Comparison of ENCODE assay signal across 18 mouse cellular contexts in genomic region chr12:85682328-85682727, GRCm38 (mm10). TPM values are rescaled to one million over a fixed set of nuclear protein-coding genes. Genes with fewer than 3 reads are reported as not detected.
DNase-seq lines count a peak whose midpoint lies in the region; ATAC-seq and TF ChIP-seq lines count a peak whose summit lies in the region.
"Had no signal": no experiment of that assay in that cellular context is flagged by ENCODE, and none has a peak within 500 bp of the region (broad histone marks: within the 10 kb centered on the region; RNA-seq: fewer than 3 reads in every experiment).

No protein-coding gene starts in this region.

- H3K4me2 ChIP-seq in intestine, postnatal 0 days (replicated peaks; ENCODE audit: low read depth), result no peak overlapping the region
- no peak overlapping the region for H3K4me2 ChIP-seq in intestine, embryonic 16.5 days (ENCODE audit: low read depth, low read length)
- H3K4me2 ChIP-seq in midbrain, postnatal 0 days (ENCODE audit: low read depth, low read length, poor library complexity, severe bottlenecking), result no peak overlapping the region
- H3K4me2 ChIP-seq in midbrain, embryonic 16.5 days (ENCODE audit: low read length), result no peak overlapping the region
- H3K4me2 ChIP-seq: embryonic facial prominence, embryonic 15.5 days; heart, embryonic 13.5 days; neural tube, embryonic 12.5 days had no signal

- WGBS in intestine, postnatal 0 days, result 35% methylated on average over 2 of the region's 2 CpGs
- WGBS in intestine, embryonic 16.5 days, result 53% methylated on average over 2 of the region's 2 CpGs
- 49% methylated on average over 2 of the region's 2 CpGs for WGBS in midbrain, postnatal 0 days
- WGBS in midbrain, embryonic 16.5 days, result 49% methylated on average over 2 of the region's 2 CpGs
- WGBS in limb, embryonic 10.5 days, result 34% methylated on average over 2 of the region's 2 CpGs

- H3K36me3 ChIP-seq in intestine, postnatal 0 days (ENCODE audit: control insufficient read depth, insufficient read depth), result no peaks in the 10 kb centered on the region
- H3K36me3 ChIP-seq in intestine, embryonic 16.5 days (ENCODE audit: control insufficient read depth, insufficient read depth, low read length), result no peaks in the 10 kb centered on the region
- H3K36me3 ChIP-seq in midbrain, postnatal 0 days (ENCODE audit: insufficient read depth, low read length), result no peaks in the 10 kb centered on the region
- H3K36me3 ChIP-seq in midbrain, embryonic 16.5 days (ENCODE audit: control insufficient read depth, insufficient read depth, low read length), result no peaks in the 10 kb centered on the region
- no peaks in the 10 kb centered on the region for H3K36me3 ChIP-seq in limb, embryonic 10.5 days
- H3K36me3 ChIP-seq: embryonic facial prominence, embryonic 15.5 days; heart, embryonic 13.5 days; neural tube, embryonic 12.5 days had no signal

- DNase-seq in midbrain, postnatal 0 days (ENCODE audit: low spot score), result no peak
- peak; percentile 27 for DNase-seq in T-cell, adult 2 months (ENCODE audit: low spot score)
- no peak for DNase-seq in left cerebral cortex, adult 18-20 months (ENCODE audit: low spot score in 2 of 2)
- DNase-seq in limb, embryonic 10.5 days (ENCODE audit: low spot score), result no peak
- DNase-seq: adrenal gland, adult 2 months; cerebellum, adult 2 months; layer of hippocampus, adult 9-11 months; midbrain, embryonic 14.5 days; right cerebral cortex, postnatal 25 days had no signal

- H3K9ac ChIP-seq in intestine, postnatal 0 days (ENCODE audit: low read depth, low read length), result no peak overlapping the region
- no peak overlapping the region for H3K9ac ChIP-seq in intestine, embryonic 16.5 days (ENCODE audit: low read depth, low read length)
- no peak overlapping the region for H3K9ac ChIP-seq in midbrain, postnatal 0 days (replicated peaks; ENCODE audit: low read length, poor library complexity, severe bottlenecking)
- H3K9ac ChIP-seq in midbrain, embryonic 16.5 days (ENCODE audit: low read depth, low read length), result no peak overlapping the region
- H3K9ac ChIP-seq: embryonic facial prominence, embryonic 15.5 days; heart, embryonic 13.5 days; neural tube, embryonic 12.5 days had no signal

- no peaks in the 10 kb centered on the region for H3K9me3 ChIP-seq in intestine, postnatal 0 days (ENCODE audit: control insufficient read depth)
- no peaks in the 10 kb centered on the region for H3K9me3 ChIP-seq in intestine, embryonic 16.5 days (ENCODE audit: control insufficient read depth, low read length)
- no peaks in the 10 kb centered on the region for H3K9me3 ChIP-seq in midbrain, postnatal 0 days (ENCODE audit: low read length)
- no peaks in the 10 kb centered on the region for H3K9me3 ChIP-seq in midbrain, embryonic 16.5 days (replicated peaks; ENCODE audit: control insufficient read depth, low read length, poor library complexity, severe bottlenecking)
- no peaks in the 10 kb centered on the region for H3K9me3 ChIP-seq in limb, embryonic 10.5 days (replicated peaks)
- H3K9me3 ChIP-seq: embryonic facial prominence, embryonic 15.5 days; heart, embryonic 13.5 days; neural tube, embryonic 12.5 days had no signal

- no peaks in the 10 kb centered on the region for H3K4me1 ChIP-seq in intestine, postnatal 0 days (replicated peaks; ENCODE audit: control insufficient read depth, insufficient read depth, low read length)
- no peaks in the 10 kb centered on the region for H3K4me1 ChIP-seq in intestine, embryonic 16.5 days (ENCODE audit: control insufficient read depth, insufficient read depth, low read length)
- no peaks in the 10 kb centered on the region for H3K4me1 ChIP-seq in midbrain, postnatal 0 days (ENCODE audit: insufficient read depth, low read length)
- H3K4me1 ChIP-seq in midbrain, embryonic 16.5 days (ENCODE audit: control insufficient read depth, insufficient read depth, low read length), result no peaks in the 10 kb centered on the region
- peaks cover 7% of the 10 kb centered on the region for H3K4me1 ChIP-seq in limb, embryonic 10.5 days
- H3K4me1 ChIP-seq: neural tube, embryonic 12.5 days had no signal

- no peak overlapping the region for H3K4me3 ChIP-seq in intestine, postnatal 0 days (ENCODE audit: low read depth, low read length)
- no peak overlapping the region for H3K4me3 ChIP-seq in intestine, embryonic 16.5 days (ENCODE audit: low read length)
- H3K4me3 ChIP-seq in midbrain, postnatal 0 days (ENCODE audit: low read depth, low read length), result no peak overlapping the region
- H3K4me3 ChIP-seq in midbrain, embryonic 16.5 days (ENCODE audit: low read depth, low read length), result no peak overlapping the region
- H3K4me3 ChIP-seq in limb, embryonic 10.5 days, result no peak overlapping the region
- H3K4me3 ChIP-seq: embryonic facial prominence, embryonic 15.5 days; heart, embryonic 13.5 days; neural tube, embryonic 12.5 days had no signal

- no peak for ATAC-seq in intestine, postnatal 0 days
- ATAC-seq in intestine, embryonic 16.5 days, result no peak
- ATAC-seq in midbrain, postnatal 0 days (ENCODE audit: low FRiP score), result no peak
- no peak for ATAC-seq in midbrain, embryonic 16.5 days
- ATAC-seq: inflammation-experienced regulatory T-cells, adult 6 months had no signal

- peak; percentile 37 for TF ChIP-seq CTCF in intestine, postnatal 0 days (IDR thresholded peaks at IDR 0.05; ENCODE audit: low read depth)
- peak; percentile 16; the same call in 1 of the 2 replicates for TF ChIP-seq CTCF in midbrain, postnatal 0 days (IDR thresholded peaks at IDR 0.05)

- H3K27ac ChIP-seq in intestine, postnatal 0 days (ENCODE audit: low read depth, low read length), result no peak overlapping the region
- no peak overlapping the region for H3K27ac ChIP-seq in intestine, embryonic 16.5 days (ENCODE audit: low read length)
- no peak overlapping the region for H3K27ac ChIP-seq in midbrain, postnatal 0 days (ENCODE audit: low read depth, low read length)
- no peak overlapping the region for H3K27ac ChIP-seq in midbrain, embryonic 16.5 days (ENCODE audit: low read length)
- no peak overlapping the region for H3K27ac ChIP-seq in limb, embryonic 10.5 days
- H3K27ac ChIP-seq: embryonic facial prominence, embryonic 15.5 days; heart, embryonic 13.5 days; kidney, postnatal 0 days; macrophage; neural tube, embryonic 12.5 days had no signal

- H3K27me3 ChIP-seq in intestine, postnatal 0 days (replicated peaks; ENCODE audit: control insufficient read depth, insufficient read depth, low read length), result no peaks in the 10 kb centered on the region
- no peaks in the 10 kb centered on the region for H3K27me3 ChIP-seq in intestine, embryonic 16.5 days (replicated peaks; ENCODE audit: control insufficient read depth, insufficient read depth, low read length)
- H3K27me3 ChIP-seq in midbrain, postnatal 0 days (ENCODE audit: insufficient read depth, low read length), result no peaks in the 10 kb centered on the region
- H3K27me3 ChIP-seq in midbrain, embryonic 16.5 days (ENCODE audit: control insufficient read depth, insufficient read depth, low read depth, low read length), result no peaks in the 10 kb centered on the region
- peaks cover 4% of the 10 kb centered on the region; the same call in 1 of the 2 replicates for H3K27me3 ChIP-seq in limb, embryonic 10.5 days (ENCODE audit: low read depth, poor library complexity, severe bottlenecking)
- H3K27me3 ChIP-seq: embryonic facial prominence, embryonic 15.5 days; heart, embryonic 13.5 days; neural tube, embryonic 12.5 days had no signal

RNA-seq across cellular contexts. Expression of gene Batf, which starts 4.1 kb away (rescaled TPM):
- 2.5 and 3.0 TPM in 2 replicates for polyA plus RNA-seq in intestine, postnatal 0 days (2015; fragmentation: Nextera tagmentation; extraction: Ambion mirVana)
- 3.5 and 3.6 TPM in 2 replicates for polyA plus RNA-seq in intestine, embryonic 16.5 days (2015; fragmentation: Nextera tagmentation; extraction: Ambion mirVana)
- total RNA-seq in midbrain, postnatal 0 days (2014; rRNA removed), result 0.28 and 3.1 TPM in 2 replicates
- 0.83 and 1.3 TPM in 2 replicates for polyA plus RNA-seq in midbrain, postnatal 0 days (2015; fragmentation: Nextera tagmentation; extraction: Ambion mirVana)
- polyA plus RNA-seq in midbrain, embryonic 16.5 days (2015; fragmentation: Nextera tagmentation; extraction: Ambion mirVana), result 0.59 and 1.3 TPM in 2 replicates
- total RNA-seq in left cerebral cortex, adult 18-20 months (2021), result under 1 TPM; 0.40 to 0.73 TPM
- 0.74 and 1.5 TPM in 2 replicates for polyA plus RNA-seq in limb, embryonic 10.5 days (2016; fragmentation: Nextera tagmentation; extraction: Ambion mirVana)
